Mouse (Mus musculus): ENCODE measurements around the gene Zbtb4.

DNA sequence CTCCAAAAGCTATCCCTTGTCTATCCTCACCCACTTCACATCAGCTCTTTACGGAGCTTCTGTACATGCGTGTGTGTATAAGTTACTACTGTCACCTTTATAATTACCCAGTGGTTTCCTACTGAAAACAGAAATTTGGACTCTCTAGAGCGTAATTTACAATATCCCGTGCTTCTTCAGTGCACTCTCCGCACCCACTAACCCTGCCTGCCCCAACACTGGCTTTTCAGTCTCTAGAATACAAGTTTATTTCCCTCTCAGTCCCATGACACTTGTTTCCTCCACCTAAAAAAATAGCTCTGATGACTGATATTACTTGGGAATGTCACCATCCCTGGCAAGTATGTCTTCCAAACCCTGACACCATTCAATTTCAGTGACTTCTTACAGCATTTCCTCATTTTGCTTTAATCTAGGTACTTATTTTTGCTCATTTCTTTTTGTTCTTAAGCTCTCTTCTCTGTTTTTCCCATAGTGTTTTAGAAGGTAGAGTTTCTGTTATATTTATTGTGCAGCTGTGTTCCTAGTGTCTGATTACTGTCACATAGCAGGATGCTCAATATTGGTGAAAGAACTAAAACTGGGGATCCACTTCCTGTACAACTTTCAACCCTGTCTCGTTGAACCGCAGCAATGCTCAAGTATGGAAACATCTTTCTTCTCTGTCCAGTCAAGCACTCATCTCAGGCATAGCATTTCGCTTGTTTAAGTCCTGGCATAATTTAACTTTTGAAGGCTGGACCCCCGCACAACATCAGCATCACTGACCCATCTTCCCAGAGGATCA, 8.2 kb upstream of the Zbtb4 start:
- TF ChIP-seq CTCF (IDR thresholded peaks at IDR 0.05; ENCODE audit: low read depth, low read length) (no peak), GATA2 (IDR thresholded peaks at IDR 0.05; ENCODE audit: borderline replicate concordance, low read depth, low read length) (no peak), GATA1 (IDR thresholded peaks at IDR 0.05; ENCODE audit: borderline replicate concordance, low read length) (no peak)
